Mouse (Mus musculus): ENCODE data around the gene Lypd6b. TPM values are rescaled to one million over a fixed set of nuclear protein-coding genes. Genes with fewer than 3 reads are reported as not detected.
A peak's percentile ranks its signal among the peaks of the same experiment; 100 is the strongest.

The Lypd6b gene
- polyA plus RNA-seq, 1 experiment from 2014 or later = 7.9 TPM

DNA sequence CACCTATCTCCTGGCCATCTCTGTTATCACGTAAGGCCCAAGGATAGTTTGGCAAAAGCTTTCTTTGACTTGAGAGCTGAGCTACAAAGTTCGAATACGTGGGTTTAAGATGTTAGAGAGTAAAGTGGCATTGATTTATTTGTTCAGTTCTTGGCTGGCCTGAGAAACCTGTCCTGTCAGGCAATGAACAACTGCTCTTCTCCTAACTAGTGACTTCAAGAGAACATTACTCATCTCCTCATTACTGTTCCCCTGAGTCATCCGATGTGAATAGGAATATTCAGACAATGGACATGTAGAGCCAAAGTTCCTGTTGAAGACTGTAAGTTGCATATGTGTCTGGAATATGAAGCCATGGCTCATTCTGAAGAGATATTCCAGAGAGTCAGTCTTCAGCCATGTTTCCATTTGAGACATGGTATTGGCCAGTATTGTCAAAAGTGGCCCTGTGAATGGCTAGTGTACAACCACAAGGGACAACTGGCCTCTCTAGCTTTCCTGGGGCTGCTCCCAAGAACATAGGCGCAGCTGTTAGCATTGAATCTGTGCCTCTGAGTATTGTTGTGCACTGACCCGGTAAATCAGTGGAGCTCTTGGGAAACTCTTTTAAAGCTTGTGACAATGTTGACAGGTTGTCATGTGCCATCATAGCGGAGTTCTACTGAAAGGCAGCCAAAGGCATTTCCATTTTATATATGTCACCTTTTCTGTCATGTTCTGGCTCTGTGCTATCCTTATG lies 124.0 kb downstream of the Lypd6b start:
- 75% methylated on average over 7 of the region's 7 CpGs for WGBS
- no peaks in the 10 kb centered on the region for H3K9me3 ChIP-seq (ENCODE audit: control insufficient read depth, low read length)
- H3K4me1 ChIP-seq (ENCODE audit: control insufficient read depth, insufficient read depth, low read length) = 0 out of 2 replicates have a peak, but pooled peaks cover 8% of the 10 kb centered on the region
- H3K4me3 ChIP-seq (ENCODE audit: low read depth, low read length) = no peak overlapping the region
- no peaks in the 10 kb centered on the region for H3K27me3 ChIP-seq (replicated peaks; ENCODE audit: control insufficient read depth, insufficient read depth, low read length)
- ATAC-seq (ENCODE audit: low read depth) = peak; percentile 24; the same call in 1 of the 2 replicates
- H3K9ac ChIP-seq (ENCODE audit: low read depth, low read length) = no peak overlapping the region
- no peak overlapping the region for H3K4me2 ChIP-seq (ENCODE audit: low read depth, low read length)
- DNase-seq (ENCODE audit: low spot score) = no peak
- no peak overlapping the region for H3K27ac ChIP-seq (replicated peaks; ENCODE audit: low read depth, low read length)
- H3K36me3 ChIP-seq (ENCODE audit: control insufficient read depth, insufficient read depth, low read length) = no peaks in the 10 kb centered on the region

DNA sequence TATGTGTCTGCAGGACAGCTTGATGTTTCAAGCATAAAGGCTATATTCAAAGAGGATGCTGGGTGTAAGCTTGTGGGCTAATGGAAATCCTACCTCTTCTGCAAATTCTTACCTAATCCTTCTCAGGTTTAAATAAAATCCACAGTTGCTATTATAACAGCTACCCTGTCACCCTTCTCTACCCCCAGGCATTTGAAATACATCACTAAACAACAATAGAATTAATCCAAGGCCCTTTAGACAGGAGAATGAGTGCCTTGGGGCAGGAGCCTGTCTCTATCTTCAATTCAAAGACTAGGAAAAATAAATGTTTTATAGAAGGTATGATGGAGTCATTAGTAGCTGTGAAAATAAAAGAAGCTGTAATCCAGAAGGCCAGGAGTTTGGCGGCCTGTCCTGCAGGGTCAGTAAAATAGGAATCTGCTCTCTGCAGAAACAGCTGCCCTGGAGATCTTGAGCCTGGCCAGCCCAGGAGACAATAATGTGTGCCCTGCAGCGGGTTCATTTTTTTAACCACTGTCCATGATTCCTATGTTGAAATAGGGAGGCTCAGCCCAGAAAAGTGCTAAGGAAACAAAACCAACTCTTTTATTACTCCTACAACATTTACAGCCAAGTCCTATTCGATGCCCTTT lies 124.9 kb downstream of the Lypd6b start:
- Histone ChIP-seq H3K27me3 (replicated peaks; ENCODE audit: control insufficient read depth, insufficient read depth, low read length) (no peaks in the 10 kb centered on the region), H3K4me1 (ENCODE audit: control insufficient read depth, insufficient read depth, low read length) (0 out of 2 replicates have a peak, but pooled peaks cover 8% of the 10 kb centered on the region), H3K9ac (ENCODE audit: low read depth, low read length) (no peak overlapping the region), H3K9me3 (ENCODE audit: control insufficient read depth, low read length) (no peaks in the 10 kb centered on the region), H3K4me2 (ENCODE audit: low read depth, low read length) (no peak overlapping the region), H3K4me3 (ENCODE audit: low read depth, low read length) (no peak overlapping the region), H3K27ac (replicated peaks; ENCODE audit: low read depth, low read length) (no peak overlapping the region), H3K36me3 (ENCODE audit: control insufficient read depth, insufficient read depth, low read length) (no peaks in the 10 kb centered on the region)
- DNase-seq (ENCODE audit: low spot score) (no peak), ATAC-seq (ENCODE audit: low read depth) (peak; percentile 32; the same call in 1 of the 2 replicates)
- WGBS = 80% methylated on average over 3 of the region's 3 CpGs

DNA sequence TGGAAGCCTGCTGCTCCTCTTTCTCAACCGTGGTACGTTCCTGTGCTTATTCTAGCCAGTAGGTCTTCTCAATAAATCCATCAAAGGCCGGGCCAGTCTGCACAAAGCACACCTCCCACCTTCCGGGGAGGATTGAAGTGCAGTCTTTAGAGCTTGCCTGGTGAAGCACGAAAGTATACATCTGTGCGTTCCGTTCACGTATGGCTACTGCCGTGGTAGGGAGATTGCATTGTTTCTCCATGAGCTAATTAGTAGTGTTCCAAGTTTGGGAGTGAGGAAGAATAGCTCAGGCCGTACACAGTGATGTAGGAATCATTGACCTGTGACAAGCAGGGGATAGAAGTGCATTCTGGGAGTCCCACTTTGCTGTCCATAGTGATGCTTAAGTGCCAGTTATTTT lies 130.0 kb downstream of the Lypd6b start:
- DNase-seq (ENCODE audit: low spot score) (no peak), ATAC-seq (ENCODE audit: low read depth) (no peak)
- Histone ChIP-seq H3K27ac (replicated peaks; ENCODE audit: low read depth, low read length) (no peak overlapping the region), H3K4me3 (ENCODE audit: low read depth, low read length) (no peak overlapping the region), H3K9me3 (ENCODE audit: control insufficient read depth, low read length) (no peaks in the 10 kb centered on the region), H3K9ac (ENCODE audit: low read depth, low read length) (no peak overlapping the region), H3K4me1 (ENCODE audit: control insufficient read depth, insufficient read depth, low read length) (no peaks in the 10 kb centered on the region), H3K36me3 (ENCODE audit: control insufficient read depth, insufficient read depth, low read length) (no peaks in the 10 kb centered on the region), H3K27me3 (replicated peaks; ENCODE audit: control insufficient read depth, insufficient read depth, low read length) (no peaks in the 10 kb centered on the region; the same call in 1 of the 2 replicates), H3K4me2 (ENCODE audit: low read depth, low read length) (no peak overlapping the region)
- 74% methylated on average over 10 of the region's 10 CpGs for WGBS

DNA sequence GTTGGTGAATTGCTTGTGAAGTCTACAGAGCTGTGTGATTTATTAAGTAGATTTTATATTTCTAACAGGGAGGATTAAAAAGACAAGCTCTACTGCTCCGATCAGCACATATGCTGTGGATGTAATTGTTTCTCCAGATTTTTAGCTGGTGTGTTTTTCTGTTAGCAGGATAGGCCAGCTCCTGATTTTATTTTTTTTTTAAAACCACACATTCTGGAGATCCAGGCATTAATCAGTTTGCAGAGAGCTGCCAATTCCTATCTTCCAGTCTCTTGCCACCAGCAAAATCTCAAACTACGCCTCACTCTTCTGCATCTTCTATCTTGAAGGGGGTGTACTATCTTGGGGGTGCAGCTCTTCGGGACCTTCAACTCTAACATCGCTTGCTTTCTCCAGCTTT lies 130.6 kb downstream of the Lypd6b start:
- Histone ChIP-seq H3K9ac (ENCODE audit: low read depth, low read length) (no peak overlapping the region), H3K27ac (replicated peaks; ENCODE audit: low read depth, low read length) (no peak overlapping the region), H3K4me1 (ENCODE audit: control insufficient read depth, insufficient read depth, low read length) (no peaks in the 10 kb centered on the region), H3K9me3 (ENCODE audit: control insufficient read depth, low read length) (no peaks in the 10 kb centered on the region), H3K36me3 (ENCODE audit: control insufficient read depth, insufficient read depth, low read length) (no peaks in the 10 kb centered on the region), H3K4me3 (ENCODE audit: low read depth, low read length) (no peak overlapping the region), H3K27me3 (replicated peaks; ENCODE audit: control insufficient read depth, insufficient read depth, low read length) (no peaks in the 10 kb centered on the region; the same call in 1 of the 2 replicates), H3K4me2 (ENCODE audit: low read depth, low read length) (no peak overlapping the region)
- DNase-seq (ENCODE audit: low spot score) (no peak), ATAC-seq (ENCODE audit: low read depth) (no peak)
- WGBS = 70% methylated on average over 4 of the region's 4 CpGs

DNA sequence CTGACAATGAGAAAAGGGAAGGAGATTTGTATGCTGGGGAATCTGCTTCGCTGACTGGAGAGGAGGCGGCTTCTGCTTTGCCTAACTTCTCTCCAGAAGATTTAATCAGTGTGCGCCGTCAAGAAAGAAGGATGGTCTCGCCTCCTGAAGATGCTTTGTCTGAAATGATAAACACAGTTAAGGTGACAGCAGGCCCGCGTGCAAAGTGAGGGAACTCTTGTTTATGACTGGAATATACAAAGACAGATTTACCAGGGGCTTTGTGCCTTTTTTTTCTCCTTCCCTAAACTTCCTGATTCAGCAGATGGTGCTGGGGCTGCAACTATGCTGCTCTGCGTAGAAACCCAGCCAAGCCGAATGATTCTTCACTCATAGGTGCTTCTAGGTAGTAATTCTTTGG lies 131.2 kb downstream of the Lypd6b start:
- Histone ChIP-seq H3K4me3 (ENCODE audit: low read depth, low read length) (no peak overlapping the region), H3K27me3 (replicated peaks; ENCODE audit: control insufficient read depth, insufficient read depth, low read length) (no peaks in the 10 kb centered on the region; the same call in 1 of the 2 replicates), H3K9me3 (ENCODE audit: control insufficient read depth, low read length) (no peaks in the 10 kb centered on the region), H3K4me2 (ENCODE audit: low read depth, low read length) (no peak overlapping the region), H3K4me1 (ENCODE audit: control insufficient read depth, insufficient read depth, low read length) (no peaks in the 10 kb centered on the region), H3K27ac (replicated peaks; ENCODE audit: low read depth, low read length) (no peak overlapping the region), H3K9ac (ENCODE audit: low read depth, low read length) (no peak overlapping the region), H3K36me3 (ENCODE audit: control insufficient read depth, insufficient read depth, low read length) (no peaks in the 10 kb centered on the region)
- ATAC-seq (ENCODE audit: low read depth) = no peak
- WGBS = 51% methylated on average over 9 of the region's 9 CpGs
- no peak for DNase-seq (ENCODE audit: low spot score)

DNA sequence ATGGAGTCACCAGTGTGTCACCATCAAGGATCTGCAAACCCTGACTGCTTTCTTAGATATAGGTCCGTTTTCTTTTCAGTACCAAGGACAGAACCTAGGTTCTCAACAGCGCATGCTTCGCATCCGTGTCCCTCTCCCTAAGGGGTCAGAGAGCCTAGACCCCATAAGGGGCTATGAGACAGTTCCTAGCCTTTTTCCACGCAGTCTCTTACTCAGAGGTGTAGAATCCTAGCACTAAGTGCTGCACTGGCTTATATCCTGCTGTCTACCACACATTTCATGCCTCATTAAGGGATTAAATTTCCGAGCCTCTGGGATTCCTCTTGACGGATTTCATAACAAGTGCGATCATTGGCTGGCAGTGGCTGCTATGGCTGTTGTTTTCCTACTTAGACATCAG lies 134.5 kb downstream of the Lypd6b start:
- DNase-seq (ENCODE audit: low spot score) (peak; percentile 70), ATAC-seq (ENCODE audit: low read depth) (peak; percentile 71)
- Histone ChIP-seq H3K36me3 (ENCODE audit: control insufficient read depth, insufficient read depth, low read length) (no peaks in the 10 kb centered on the region), H3K27ac (replicated peaks; ENCODE audit: low read depth, low read length) (no peak overlapping the region), H3K27me3 (replicated peaks; ENCODE audit: control insufficient read depth, insufficient read depth, low read length) (no peaks in the 10 kb centered on the region; the same call in 1 of the 2 replicates), H3K9ac (ENCODE audit: low read depth, low read length) (no peak overlapping the region), H3K4me3 (ENCODE audit: low read depth, low read length) (no peak overlapping the region), H3K9me3 (ENCODE audit: control insufficient read depth, low read length) (no peaks in the 10 kb centered on the region), H3K4me2 (ENCODE audit: low read depth, low read length) (no peak overlapping the region), H3K4me1 (ENCODE audit: control insufficient read depth, insufficient read depth, low read length) (no peaks in the 10 kb centered on the region)
- 31% methylated on average over 8 of the region's 8 CpGs for WGBS

DNA sequence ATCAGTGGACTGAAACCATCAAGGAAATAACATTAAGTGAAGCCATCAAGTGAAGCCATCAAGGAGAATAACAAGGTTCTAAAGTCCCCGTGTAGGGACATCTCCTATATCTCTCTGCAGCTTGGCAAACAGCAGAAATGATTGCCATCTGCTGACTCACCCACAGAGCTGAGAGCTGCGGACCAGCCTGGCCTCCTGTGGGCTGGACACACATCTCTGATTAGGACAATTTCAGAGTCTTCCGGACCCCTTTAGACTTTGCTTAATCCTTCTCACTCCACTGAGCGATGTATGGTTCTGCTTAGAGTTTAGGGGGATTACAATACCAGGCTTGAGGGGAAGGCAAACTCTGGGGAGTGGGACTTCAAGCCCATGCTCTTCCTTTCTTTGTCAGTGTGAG lies 135.3 kb downstream of the Lypd6b start:
- DNase-seq (ENCODE audit: low spot score) (no peak), ATAC-seq (ENCODE audit: low read depth) (no peak)
- Histone ChIP-seq H3K27me3 (replicated peaks; ENCODE audit: control insufficient read depth, insufficient read depth, low read length) (no peaks in the 10 kb centered on the region; the same call in 1 of the 2 replicates), H3K4me2 (ENCODE audit: low read depth, low read length) (no peak overlapping the region), H3K36me3 (ENCODE audit: control insufficient read depth, insufficient read depth, low read length) (no peaks in the 10 kb centered on the region), H3K4me1 (ENCODE audit: control insufficient read depth, insufficient read depth, low read length) (no peaks in the 10 kb centered on the region), H3K9ac (ENCODE audit: low read depth, low read length) (no peak overlapping the region), H3K4me3 (ENCODE audit: low read depth, low read length) (no peak overlapping the region), H3K27ac (replicated peaks; ENCODE audit: low read depth, low read length) (no peak overlapping the region), H3K9me3 (ENCODE audit: control insufficient read depth, low read length) (no peaks in the 10 kb centered on the region)
- 46% methylated on average over 4 of the region's 4 CpGs for WGBS

DNA sequence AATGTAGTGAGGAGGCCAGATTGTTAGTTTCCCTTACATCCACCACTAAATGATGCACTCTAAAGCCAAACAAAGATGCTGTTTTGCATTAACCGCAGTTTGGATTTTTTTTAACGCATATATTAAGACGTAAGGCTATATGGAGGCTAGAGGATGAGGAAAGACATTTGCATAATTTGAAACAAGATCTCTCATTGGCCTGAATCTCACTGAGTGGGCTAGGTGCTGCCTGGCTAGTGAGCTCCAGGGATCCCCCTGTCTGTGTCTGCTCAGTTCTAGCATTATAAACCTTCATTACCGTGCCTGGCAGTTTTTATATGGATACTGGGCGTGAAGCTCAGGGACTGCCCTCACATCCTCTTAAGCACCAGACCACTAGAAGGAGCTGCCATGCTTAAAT lies 138.7 kb downstream of the Lypd6b start:
- DNase-seq (ENCODE audit: low spot score) (no peak), ATAC-seq (ENCODE audit: low read depth) (no peak)
- no peaks in the 10 kb centered on the region for H3K9me3 ChIP-seq (ENCODE audit: control insufficient read depth, low read length)
- H3K4me1 ChIP-seq (ENCODE audit: control insufficient read depth, insufficient read depth, low read length) = no peaks in the 10 kb centered on the region
- 61% methylated on average over 5 of the region's 5 CpGs for WGBS
- no peak overlapping the region for H3K4me3 ChIP-seq (ENCODE audit: low read depth, low read length)
- H3K27ac ChIP-seq (replicated peaks; ENCODE audit: low read depth, low read length) = no peak overlapping the region
- no peak overlapping the region for H3K4me2 ChIP-seq (ENCODE audit: low read depth, low read length)
- no peak overlapping the region for H3K9ac ChIP-seq (ENCODE audit: low read depth, low read length)
- H3K36me3 ChIP-seq (ENCODE audit: control insufficient read depth, insufficient read depth, low read length) = no peaks in the 10 kb centered on the region
- H3K27me3 ChIP-seq (replicated peaks; ENCODE audit: control insufficient read depth, insufficient read depth, low read length) = no peaks in the 10 kb centered on the region
